Mouse (Mus musculus): Measurements from ENCODE around the gene Ryk. TPM values are rescaled to one million over a fixed set of nuclear protein-coding genes. Genes with fewer than 3 reads are reported as not detected.

Gene Ryk
- total RNA-seq, 2 experiments from 2014 or later = 36.2 to 38.6 TPM

DNA sequence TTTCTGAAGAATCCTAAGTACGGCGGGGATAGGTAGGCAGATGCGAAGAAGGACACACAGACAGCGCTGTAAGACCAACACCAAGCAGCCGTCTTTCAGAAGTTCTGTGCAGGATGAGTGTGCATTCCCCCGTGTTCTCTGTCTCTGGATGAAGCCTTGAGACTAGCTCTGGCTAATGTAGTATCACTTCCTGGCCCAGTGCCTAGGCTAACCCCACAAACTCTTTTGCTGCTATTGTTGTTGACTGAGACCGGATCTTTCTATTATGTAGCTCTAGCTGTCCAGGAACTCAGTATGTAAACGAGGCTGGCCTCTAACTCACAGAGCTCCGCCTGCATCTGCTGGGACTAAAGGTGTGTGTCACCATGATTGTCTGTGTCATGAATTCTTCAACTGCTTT lies 110.2 kb downstream of the Ryk start:
- no peak for DNase-seq (ENCODE audit: low spot score in 2 of 2)

- no peak for DNase-seq (ENCODE audit: low spot score in 2 of 2)
Measured at GRCm38 (mm10) chr9:102946469-102947015, 111.8 kb downstream of the Ryk start.

DNA sequence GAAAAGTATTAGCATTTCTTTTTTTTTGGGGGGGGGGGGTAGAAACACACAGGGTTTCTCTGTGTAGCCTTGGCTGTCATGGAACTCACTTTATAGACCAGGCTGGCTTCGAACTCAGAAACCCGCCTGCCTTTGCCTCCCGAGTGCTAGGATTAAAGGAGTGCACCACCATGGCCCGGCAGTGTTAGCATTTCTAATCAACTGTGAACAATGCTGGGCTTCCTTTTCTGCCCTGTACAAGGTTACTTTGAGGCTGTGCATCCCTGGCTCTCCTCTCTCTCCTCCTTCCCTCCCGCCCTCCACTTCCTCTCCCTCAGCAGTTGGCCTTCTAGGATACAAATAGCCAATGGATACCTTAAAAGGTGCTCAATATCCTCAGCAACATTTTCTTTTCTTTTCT lies 114.0 kb downstream of the Ryk start:
- no peak for DNase-seq (ENCODE audit: low spot score in 2 of 2)

- no peak for DNase-seq (ENCODE audit: low spot score in 2 of 2)
Measured at GRCm38 (mm10) chr9:102951091-102951994, 116.6 kb downstream of the Ryk start.

GRCm38 (mm10) chr9:102955866-102956265 lies 121.1 kb downstream of the Ryk start:
- no peak for DNase-seq (ENCODE audit: low spot score in 2 of 2)

Other genes with a start within 250 kb of the Ryk start
- 100 to 1,000 TPM in 1 of 2 experiments, 10 to 100 TPM in 1; 87.9 to 107 TPM for gene Anapc13, start 208.6 kb upstream of the Ryk start, total RNA-seq (2021)
- gene Cep63, start 208.4 kb upstream of the Ryk start, total RNA-seq (2021) = 10 to 100 TPM; 28.5 to 30.2 TPM
- 10 to 100 TPM; 18.3 to 20.7 TPM for gene Amotl2, start 118.2 kb upstream of the Ryk start, total RNA-seq (2021)
- 1 to 10 TPM; 4.2 to 7.0 TPM for gene Slco2a1, start 153.8 kb downstream of the Ryk start, total RNA-seq (2021)